Mouse (Mus musculus): Measurements from ENCODE around the gene Ptp4a2.
A peak's percentile ranks its signal among the peaks of the same experiment; 100 is the strongest.
"Not testable (repeated sequence)": the region's sequence is repeated elsewhere in the genome, so short reads cannot be mapped to it uniquely, and the experiment has no call there.

Ptp4a2 gene

DNA sequence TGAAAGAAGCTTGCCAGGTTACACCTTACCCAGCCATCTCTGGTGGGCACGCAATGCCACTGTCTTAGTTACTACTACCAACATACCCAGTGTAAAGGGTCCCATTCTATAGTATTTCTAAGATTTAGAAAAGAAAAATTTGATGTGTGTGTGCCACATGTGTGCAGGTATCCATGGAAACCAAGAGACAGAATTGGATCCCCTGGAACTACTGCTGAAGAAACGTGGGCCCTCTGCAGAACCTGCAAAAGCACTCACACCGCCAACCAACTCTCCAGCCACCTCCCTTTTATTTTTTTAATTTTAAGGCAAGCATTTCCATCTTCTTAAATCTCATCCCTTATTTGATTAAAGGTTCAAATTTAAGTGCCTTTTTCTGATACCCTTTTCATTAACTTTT is 40.8 kb downstream of the Ptp4a2 start:
- DNase-seq (ENCODE audit: low read depth, low spot score): peak; percentile 13

DNA sequence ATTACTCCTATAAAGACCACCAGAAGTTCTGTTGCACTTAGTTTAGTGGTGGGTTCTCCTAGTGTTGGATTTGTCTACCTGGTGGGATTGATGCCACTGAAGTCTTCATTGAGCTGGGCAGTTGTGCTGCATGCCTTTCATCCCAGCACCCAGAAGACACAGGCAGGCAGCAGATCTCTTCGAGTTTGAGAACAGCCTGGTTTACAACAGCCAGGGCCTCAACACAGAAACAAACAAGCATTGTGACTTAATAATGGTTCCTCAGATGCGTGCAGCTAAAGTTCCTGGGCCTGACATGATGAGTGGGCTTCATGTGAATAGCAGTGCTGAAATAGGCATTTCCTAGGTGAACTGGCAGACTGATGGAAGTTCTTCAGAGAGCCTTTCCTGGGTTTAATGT is 42.0 kb downstream of the Ptp4a2 start:
- no peak for DNase-seq (ENCODE audit: low read depth, low spot score)

DNA sequence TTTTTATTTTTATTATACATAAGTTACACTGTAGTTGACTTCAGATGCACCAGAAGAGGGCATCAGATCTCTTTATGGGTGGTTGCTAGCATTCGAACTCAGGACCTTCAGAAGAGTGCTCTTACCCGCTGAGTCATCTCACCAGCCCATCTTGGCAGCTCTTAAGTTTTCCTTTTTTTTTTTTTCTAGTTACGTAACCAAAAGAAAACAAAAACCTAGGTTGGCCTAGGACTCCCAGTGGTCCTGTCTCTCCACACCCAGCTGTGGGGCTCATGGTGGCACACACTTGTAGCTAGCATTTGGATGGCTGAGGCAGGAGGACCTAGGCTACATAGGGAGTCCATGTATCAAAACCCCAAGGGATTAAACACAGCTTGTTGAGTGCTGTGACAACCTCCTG is 43.0 kb downstream of the Ptp4a2 start:
- DNase-seq (ENCODE audit: low read depth, low spot score): no peak

DNA sequence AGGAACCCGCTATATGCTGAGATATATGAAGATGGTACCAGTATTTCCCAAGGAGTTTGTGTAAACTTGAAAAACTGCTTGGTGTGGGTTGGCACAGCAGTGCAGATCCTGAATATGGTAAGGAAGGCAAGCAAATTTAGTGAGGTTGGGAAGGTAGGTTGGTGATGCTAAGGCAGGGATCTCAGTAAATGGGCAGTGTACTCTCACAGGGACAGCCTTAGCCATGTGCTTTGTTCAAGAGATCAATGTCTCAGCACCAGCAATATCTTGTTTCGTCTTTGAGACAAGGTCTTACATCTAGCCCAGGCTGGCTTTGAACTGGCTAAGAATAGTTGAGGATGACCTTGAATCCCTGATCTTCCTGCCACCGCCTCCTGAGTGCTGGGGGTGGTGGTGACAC is 43.6 kb downstream of the Ptp4a2 start:
- no peak for DNase-seq (ENCODE audit: low read depth, low spot score)

DNA sequence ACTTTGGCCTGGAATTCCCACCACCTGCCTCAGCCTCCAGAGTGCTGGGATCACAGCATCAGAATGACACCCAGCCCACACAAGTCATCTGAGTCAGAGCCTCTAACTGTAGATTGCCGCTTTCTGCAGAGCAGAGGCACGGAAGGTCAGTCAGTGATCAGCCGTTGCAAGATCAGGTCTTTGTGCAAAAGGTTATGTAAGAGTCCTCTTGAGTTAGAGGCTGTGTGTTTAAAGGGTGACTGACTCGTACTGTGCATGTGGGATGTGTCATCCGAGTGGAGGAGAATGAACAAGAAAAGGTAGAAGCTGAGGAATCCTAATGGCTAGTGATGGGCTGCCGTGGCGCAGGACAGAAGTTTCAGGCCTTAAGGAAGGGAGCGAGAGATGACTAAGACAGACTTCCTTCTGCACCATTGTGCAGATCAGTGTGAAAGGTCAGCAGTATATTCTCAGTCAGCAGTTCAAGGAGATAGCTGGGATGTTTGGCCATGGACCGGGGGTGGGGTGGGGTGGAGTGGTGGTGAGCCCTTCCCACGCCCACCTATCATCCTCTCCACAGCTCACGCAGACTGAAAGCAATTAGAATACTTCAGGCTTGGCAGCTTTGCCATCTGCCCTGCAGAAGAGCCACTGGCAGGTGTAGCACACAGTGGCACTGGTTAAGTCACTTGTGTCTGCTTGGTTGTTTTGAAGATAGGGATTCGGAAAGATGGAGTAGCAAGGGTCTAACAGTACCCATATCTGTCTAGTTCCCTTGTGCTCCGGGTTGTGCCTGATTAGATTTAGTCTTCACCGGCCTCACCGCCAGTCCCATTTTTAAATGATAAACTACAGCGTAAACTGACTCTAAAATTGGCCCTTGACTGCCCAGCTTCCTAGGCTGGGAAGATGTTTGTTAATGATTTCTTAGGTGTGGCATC is 44.3 kb downstream of the Ptp4a2 start:
- DNase-seq (ENCODE audit: low read depth, low spot score): peak; percentile 40

GRCm38 (mm10) chr4:129860456-129860855 is 49.4 kb downstream of the Ptp4a2 start:
- DNase-seq (ENCODE audit: low read depth, low spot score): no peak

GRCm38 (mm10) chr4:129861400-129861799 is 50.4 kb downstream of the Ptp4a2 start:
- DNase-seq (ENCODE audit: low read depth, low spot score): no peak

- DNase-seq (ENCODE audit: low read depth, low spot score): no peak
Observed at GRCm38 (mm10) chr4:129862357-129862756, 51.3 kb downstream of the Ptp4a2 start.

- not testable (repeated sequence) for DNase-seq (ENCODE audit: low read depth, low spot score)
Observed at GRCm38 (mm10) chr4:129866171-129866570, 55.2 kb downstream of the Ptp4a2 start.

DNA sequence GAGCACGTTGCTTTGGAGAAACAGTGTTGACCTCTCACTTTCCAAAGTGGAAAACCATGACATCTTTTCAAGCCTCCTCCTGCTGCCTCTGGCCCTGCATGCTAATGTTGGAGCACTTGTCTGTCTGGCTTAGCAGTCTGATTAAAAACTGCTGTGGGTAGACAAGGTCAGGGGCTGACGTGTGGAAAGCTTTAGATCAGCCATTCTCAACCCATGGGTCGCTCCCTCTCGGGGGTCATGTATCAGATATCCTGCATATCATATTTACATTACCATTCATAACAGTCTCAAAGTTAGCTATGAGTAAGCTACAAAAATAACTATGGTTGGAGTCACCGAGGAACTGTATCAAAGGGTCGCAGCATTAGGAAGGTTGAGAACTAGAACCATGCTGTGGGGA is 57.2 kb downstream of the Ptp4a2 start:
- no peak for DNase-seq (ENCODE audit: low read depth, low spot score)

DNA sequence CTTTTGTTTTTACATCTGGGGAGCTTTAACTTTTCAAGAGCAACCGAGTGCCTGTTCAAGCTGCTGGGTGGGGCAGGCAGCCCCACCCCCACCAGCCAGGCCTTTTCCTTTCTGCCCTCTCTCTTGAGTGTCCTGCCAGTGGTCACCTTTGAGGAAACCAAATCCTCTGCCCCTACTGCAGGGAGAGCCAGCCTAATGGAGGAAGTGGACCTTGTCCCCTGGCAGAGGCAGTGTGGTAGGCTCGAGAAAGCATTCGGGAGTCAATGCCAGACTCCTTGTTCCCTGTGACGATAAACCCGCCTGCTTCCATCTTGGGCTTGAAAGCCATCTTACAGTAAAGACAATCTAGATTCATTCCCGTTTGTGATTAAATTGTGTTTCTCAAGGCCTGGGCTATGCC is 59.5 kb downstream of the Ptp4a2 start:
- DNase-seq (ENCODE audit: low read depth, low spot score): no peak

DNA sequence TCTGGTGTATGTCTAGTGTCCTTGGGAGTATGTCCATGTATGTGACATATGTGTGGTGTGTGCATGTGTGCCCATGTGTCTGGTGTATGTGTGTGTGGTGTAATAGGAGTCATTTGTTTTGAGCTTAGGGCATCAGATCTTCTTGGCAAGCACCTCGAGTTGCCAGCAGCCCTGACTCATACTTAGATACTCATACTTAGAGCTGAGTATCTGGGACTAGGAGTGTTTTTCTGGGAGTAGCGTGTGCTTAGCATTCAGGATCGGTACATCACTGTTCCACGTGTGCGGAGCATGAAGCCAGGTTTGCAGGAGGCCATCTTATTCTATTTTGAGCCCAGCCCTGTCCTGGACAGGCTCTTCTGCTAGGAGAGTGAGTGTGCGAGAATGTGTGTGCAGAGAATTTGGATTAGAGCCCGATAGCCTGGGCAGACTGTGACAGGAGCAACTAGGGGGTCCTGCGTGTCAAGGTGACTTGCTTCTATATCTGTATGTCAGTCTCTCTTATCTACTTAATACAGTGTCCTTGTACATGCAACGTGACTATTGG is 61.4 kb downstream of the Ptp4a2 start:
- DNase-seq (ENCODE audit: low read depth, low spot score): no peak

- DNase-seq (ENCODE audit: low read depth, low spot score): no peak
Observed at GRCm38 (mm10) chr4:129874805-129875204, 63.8 kb downstream of the Ptp4a2 start.

DNA sequence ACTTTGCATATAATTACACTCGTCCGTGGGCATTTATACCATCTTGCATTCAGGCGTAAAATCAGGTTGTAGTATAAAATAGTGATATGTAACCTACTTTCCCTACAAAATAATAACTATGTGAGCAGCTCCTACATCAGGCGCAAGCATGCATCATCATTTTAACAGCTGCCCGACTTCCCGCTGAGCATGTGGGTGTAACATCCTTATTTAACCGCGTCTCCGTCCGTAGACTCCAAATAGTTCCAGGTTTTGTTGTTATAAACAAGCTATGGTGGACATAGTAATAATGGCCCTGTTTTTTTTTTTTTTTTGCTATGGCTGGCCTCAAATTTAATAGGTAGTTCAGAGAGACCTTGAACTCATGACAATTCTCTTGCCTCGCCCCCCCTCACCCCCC is 64.4 kb downstream of the Ptp4a2 start:
- no peak for DNase-seq (ENCODE audit: low read depth, low spot score)

DNA sequence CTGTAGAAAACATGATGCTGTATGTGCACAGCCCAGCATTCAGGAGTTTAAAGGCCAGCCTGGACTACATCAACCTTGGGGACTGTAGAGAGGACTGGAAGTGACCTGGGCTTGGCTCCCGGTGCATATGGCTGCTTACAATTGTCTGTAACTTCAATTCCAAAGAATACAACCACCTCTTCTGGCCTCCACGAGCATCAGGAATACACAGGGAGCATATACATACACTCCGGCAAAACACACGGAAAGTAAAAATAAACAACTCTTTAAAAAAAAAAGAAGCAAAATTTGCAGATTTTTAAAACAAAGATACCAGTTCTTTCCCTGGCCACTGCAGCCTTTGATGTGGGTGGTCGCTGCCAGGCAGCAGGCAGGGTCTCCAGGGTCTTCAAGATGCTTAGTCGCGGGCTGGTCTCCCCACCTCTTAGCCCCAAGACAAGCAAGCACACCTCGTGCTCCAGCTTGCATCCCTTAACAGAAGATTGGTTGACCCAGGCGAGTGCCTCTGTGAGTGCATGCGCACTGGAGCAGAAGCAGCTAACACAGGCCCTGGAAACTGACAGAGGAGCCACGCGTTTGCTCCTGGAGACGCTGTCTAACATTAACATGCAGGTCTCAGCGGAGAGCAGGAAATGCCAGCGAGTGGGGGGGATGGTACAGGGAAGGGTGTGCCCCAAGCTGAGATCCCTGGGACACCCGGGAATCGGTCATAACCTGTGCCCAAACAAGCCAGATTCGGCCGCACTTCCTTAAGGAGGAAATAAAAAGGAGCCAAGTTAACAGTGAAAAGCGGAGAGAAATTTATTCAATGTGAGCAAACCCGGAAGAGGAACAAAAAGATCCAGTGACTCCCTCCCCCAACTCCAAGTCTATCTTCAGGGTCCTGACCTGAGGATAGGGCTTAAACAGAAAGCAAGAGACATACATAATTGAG is 66.1 kb downstream of the Ptp4a2 start:
- peak; percentile 54 for DNase-seq (ENCODE audit: low read depth, low spot score)

- no peak for DNase-seq (ENCODE audit: low read depth, low spot score)
Observed at GRCm38 (mm10) chr4:129877967-129878655, 67.1 kb downstream of the Ptp4a2 start.

GRCm38 (mm10) chr4:129878656-129879145 is 67.7 kb downstream of the Ptp4a2 start:
- DNase-seq (ENCODE audit: low read depth, low spot score): no peak

- DNase-seq (ENCODE audit: low read depth, low spot score): no peak
Observed at GRCm38 (mm10) chr4:129879206-129879780, 68.3 kb downstream of the Ptp4a2 start.

GRCm38 (mm10) chr4:129880615-129881014 is 69.6 kb downstream of the Ptp4a2 start:
- DNase-seq (ENCODE audit: low read depth, low spot score): no peak

DNA sequence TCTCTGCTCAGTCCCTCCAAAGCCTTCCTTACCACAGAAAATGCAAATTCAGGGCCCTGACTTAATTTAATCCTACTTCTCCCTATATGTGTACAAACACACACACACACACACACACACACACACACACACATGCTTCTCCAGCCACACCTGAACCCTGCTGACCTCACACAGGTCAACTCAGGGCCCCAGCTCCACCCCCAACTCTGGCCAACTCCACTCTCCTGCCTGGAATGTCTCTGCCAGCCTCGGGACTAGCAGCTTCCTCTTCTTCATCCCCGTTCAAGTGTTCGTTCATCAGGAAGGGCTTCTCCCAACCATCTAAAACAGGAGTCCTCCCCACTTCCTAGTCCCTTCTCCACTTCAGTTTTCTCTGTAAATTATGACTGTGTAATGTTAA is 70.6 kb downstream of the Ptp4a2 start:
- no peak for DNase-seq (ENCODE audit: low read depth, low spot score)
